Mouse (Mus musculus) gonadal fat pad, adult 2 months (tissue): ENCODE measurements around the gene Ttll8. TPM values are rescaled to one million over a fixed set of nuclear protein-coding genes. Genes with fewer than 3 reads are reported as not detected.

Experiments used
- DNase-seq: peaks from one replicate; pipeline ENCODE4 v3.0.0-alpha.2; 2012; ENCODE audit warnings: low read depth
- polyA plus RNA-seq: library from polyadenylated mRNA; depleted of rRNA; stranded (reverse); fragments of >200 nt; gene quantifications from 2 replicates; pipeline ENCODE4 v1.2.3, GENCODE M21; 2012

The Ttll8 gene
- polyA plus RNA-seq, 1 experiment = 0.45 TPM

GRCm38 (mm10) chr15:88860781-88861180, 93.4 kb downstream of the Ttll8 start:
- DNase-seq = no peak

DNA sequence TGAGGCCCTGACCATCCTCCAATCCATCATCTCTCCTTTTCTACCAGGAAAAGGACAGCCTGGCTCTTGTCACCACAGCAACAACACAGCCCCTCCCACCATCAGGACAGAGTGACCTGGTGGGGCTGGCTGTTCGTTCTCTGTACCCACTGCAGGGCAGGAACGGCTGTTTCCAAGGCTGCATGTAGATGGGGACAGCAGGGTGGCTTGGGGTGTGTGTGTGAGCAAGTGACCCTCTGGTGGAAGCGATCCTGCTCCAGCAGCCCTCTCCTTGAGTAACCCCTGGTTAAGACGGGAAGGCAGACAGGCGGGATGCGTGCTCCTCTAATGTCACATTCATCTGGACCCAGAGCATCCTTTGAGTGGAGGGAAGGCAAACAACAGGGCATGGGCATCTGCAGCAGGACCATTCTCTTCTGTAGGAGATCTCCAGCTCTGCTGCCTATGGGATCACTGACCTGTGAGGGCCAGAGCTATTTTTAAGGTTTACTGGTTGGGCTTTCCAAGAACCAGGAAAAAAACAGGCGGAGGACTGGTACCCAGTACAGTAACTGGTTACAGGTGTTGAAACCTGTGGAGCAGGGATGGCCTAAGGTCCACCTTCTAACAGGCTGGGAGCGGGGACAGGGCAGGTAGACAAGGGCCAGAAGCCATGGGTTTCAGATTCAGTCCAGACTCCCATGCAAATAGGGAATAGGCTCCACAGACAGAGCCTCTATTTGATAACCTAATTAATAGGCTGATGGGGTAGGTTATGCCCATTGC, 94.8 kb downstream of the Ttll8 start:
- DNase-seq = no peak

DNA sequence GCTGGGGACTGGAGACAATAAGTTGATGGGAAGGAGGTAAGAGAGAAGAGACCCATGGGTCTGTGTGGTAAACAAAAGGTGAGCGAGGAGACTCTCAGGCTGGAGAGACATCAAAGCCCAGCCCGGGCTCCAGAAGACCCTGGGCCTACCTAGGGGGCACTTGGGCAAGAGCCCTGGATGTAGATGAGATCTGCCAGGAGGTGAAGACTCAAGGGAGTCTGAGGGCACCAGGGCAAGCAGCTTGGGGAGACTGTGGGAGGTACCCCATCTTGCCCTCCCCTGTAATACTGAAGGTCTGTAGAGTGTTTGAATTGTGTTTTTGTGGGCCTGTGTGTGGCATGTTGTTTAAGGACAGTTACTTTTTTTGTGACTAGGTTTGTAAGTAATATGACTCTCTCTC, 95.5 kb downstream of the Ttll8 start:
- no peak for DNase-seq

DNA sequence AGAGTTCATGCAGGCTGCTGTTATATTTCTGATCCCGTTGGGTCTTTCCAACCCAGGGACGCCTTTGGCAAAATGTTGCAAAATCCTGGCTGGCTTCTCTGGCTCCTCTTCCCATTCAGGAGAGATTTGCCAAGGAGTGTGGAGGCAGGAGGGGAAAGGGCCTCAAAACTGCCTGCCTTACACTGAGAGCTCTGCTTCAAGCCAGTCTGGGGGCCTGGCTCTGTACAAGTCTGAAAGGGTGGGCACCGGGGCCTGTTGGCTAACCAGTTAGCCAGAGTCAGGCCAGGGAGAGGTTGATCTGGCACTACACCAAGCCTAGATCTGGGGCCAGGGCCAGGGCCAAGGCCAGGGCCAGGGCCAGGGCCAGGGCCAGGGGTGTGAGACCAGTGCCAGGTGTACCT, 96.1 kb downstream of the Ttll8 start:
- DNase-seq = no peak

- no peak for DNase-seq
Observed at GRCm38 (mm10) chr15:88857361-88857760, 96.9 kb downstream of the Ttll8 start.

GRCm38 (mm10) chr15:88856613-88857012, 97.6 kb downstream of the Ttll8 start:
- DNase-seq = no peak

DNA sequence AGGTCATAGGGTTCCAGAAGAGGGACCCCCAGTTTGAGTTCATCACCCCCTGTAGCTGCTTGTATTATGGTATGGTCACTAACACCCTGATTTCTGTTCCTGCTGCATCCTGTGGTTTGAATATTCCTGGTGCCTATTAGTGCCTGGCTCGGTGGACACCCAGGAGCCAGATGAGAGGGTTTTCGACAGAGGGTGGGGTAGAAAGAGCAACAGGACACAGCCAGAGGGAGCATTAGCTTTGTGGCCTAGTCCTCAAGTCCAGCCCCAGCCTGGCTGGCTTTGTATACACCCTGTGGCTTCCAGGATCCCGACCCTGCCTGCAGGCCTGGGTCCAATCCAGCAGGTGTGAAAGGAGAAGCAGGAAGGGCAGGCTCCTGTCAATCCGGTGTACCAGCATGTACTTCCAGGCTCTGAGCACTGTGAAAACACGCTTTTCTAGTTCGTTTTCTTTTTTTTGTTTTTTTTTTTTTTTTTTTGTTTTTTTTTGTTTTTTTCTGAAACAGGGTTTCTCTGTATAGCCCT, 98.3 kb downstream of the Ttll8 start:
- no peak for DNase-seq

- no peak for DNase-seq
Observed at GRCm38 (mm10) chr15:88854969-88855830, 99.0 kb downstream of the Ttll8 start.

GRCm38 (mm10) chr15:88854119-88854968, 99.9 kb downstream of the Ttll8 start:
- no peak for DNase-seq

- DNase-seq = no peak
Observed at GRCm38 (mm10) chr15:88853106-88853505, 101.1 kb downstream of the Ttll8 start.

DNA sequence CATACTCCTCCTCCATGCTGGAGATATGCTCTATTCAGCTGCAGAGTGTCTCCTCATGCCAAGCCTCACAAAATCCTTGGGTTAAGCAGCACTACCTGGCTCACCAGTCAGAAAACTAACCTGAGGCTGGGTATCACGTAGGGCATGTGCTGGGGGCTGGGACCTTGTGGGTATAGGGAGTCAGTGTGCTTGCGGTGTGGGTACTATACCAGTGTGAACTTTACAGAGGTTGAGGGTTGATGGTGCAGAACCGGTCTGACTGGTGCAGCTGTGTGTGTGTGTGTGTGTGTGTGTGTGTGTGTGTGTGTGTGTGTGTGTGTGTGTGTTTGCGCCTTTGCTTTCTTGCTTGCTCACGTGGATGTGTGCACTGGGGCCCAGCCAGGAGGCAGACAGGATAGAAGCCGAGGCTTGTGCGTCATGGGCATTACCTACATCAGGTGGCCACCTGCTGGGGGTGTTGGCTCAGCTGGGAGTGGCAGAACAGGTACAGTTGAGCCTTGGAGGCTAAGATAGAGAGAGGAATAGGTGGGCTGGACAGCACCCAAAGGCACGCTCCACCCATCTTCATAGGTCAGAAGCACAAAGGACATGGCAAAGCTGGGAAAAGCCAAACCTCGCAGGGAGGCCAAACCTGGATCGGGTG, 102.6 kb downstream of the Ttll8 start:
- no peak for DNase-seq

- no peak for DNase-seq
Observed at GRCm38 (mm10) chr15:88851076-88851475, 103.1 kb downstream of the Ttll8 start.

DNA sequence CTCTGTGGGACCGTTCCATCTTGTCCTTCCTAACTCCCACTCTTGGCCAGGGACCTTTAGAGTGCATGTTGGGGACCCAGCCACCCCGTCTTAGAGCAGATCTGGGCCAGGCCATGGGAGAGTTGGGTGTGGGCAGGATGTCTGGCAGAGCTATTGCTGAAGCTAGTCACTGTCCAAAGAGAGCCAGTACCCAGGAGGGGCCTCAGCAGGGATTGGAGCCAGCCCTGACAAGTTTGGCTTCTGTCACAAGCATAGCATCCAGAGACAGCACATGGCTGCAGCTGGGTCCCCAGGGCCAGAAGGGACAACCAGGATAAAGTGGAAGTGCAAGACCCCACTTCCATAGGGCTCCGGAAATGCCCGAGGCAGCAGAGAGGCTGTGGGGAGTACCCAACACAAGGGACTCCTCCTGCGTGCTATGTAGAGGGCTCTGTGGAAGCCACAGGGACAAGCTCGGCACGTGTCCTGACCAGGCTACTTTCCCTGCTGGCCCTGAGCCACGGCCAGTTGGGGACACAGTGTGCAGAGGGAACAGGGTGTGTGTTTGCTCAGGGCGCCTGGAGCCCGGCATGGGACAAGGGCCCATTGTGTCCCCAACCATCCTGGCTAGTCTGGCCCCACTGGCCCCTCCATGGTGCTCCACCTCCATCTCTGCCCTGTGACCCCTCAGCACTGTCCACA, 103.9 kb downstream of the Ttll8 start:
- DNase-seq = no peak

DNA sequence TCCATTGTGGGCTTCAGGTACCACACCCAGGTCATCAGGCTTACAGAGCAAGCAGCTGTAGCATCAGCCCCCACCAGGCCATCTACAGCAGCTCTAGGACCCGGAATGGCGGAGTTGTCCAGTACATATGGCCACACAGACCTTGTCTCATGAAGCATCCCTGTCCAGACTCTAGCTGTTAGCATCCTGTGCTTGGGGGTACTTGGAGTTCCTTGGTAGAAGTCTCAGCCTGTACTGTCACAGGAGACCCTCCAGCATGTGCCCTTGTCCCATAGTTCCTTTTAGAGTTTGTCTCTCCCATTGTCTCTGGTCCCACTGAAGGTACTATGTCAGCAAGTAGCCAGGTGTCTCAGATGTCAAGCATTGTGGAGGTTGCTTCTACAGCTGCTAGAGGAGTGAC, 104.6 kb downstream of the Ttll8 start:
- no peak for DNase-seq

DNA sequence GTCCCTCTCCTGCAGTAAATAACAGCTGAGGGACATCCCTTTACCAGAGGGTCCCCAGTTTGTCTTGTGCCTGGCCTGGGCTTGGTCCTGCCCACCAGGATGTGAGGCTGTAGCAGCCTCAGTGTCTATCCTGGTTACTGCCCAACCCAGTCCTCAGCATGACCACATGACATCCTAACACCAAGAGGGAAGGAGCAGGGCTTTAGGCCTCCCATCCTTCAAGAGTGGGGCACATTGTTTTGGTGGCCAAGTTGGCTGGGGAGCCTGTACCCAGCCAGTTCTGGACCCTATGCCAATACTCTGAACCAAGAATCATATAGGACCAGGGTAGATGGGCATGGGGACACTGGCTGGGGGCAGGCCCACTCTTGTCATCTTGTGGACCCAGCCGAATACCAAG, 105.6 kb downstream of the Ttll8 start:
- no peak for DNase-seq

DNA sequence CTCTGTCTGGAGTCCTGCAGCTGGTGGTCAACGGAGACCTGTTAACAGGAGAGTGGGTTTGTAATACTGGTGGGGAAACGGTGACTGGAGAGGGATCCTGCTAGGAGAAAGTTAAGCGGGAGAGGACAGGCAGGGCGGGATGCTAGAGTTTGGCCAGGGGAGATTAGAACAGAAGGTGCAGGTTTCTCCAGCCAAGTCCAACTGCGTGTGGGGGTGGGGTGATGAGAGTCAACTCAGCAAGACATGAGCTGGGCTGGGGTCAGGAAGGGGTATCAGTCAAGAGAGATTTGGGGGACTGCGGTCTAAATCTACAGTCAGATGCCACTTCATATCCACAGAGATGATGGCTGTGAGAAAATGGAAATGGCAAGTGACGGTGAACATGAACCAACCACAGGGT, 109.3 kb downstream of the Ttll8 start:
- DNase-seq = no peak

DNA sequence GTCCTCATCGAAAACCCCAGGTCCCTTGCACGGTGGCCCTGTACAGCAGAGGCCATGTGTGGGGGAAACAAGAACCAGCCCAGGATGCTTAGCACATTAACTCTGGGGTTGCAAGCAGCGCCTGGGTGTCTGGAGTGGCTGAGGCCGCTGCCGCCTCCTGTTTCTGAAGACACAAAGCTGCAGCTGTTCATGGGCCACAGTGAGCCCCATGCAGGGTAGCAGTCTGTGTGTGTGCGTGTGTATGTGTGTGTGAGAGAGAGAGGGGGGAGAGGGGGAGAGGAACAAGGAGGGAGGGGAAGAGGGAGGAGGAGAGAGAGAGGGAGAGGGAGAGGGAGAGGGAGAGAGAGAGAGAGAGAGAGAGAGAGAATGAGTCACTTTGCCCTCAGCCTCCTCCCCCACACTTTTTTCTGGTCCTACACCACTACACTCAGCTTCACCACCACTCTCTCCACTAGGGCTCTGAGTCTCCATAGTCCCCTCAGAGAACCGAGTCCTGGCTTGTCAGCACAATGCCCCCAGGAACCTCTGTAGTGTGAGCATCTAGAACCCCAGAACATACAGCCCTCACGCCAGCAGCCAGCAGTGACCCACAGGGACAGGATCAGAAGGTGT, 110.6 kb downstream of the Ttll8 start:
- DNase-seq = no peak

- no peak for DNase-seq
Observed at GRCm38 (mm10) chr15:88842300-88842673, 111.9 kb downstream of the Ttll8 start.

GRCm38 (mm10) chr15:88841580-88842299, 112.5 kb downstream of the Ttll8 start:
- no peak for DNase-seq

DNA sequence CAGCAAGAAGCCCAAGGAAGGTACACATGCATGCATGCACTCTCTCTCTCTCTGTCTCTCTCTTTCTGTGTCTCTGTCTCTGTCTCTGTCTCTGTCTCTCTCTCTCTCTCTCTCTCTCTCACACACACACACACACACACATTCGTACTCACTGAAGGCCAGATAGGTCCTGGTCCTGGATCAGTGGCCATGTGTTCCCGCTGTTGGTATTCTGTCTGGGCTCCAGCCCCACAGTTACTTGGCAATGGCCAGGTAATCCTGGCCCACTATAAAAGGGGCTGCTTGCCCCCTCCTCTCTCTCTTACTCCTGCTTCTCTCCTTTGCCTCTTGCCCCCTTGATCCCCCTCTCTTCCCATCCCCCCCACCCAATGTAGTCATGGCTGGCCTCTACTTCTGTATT, 113.1 kb downstream of the Ttll8 start:
- no peak for DNase-seq
